7 mouse cellular contexts compared by ENCODE assay signal in genomic region chr6:92869089-92869581, GRCm38 (mm10). TPM values are rescaled to one million over a fixed set of nuclear protein-coding genes. Genes with fewer than 3 reads are reported as not detected.
A peak's percentile ranks its signal among the peaks of the same experiment; 100 is the strongest.
DNase-seq lines count a peak whose midpoint lies in the region; ATAC-seq lines count a peak whose summit lies in the region.

Gene Gm15737, plus strand, starts transcription at chr6:92869357.

- no peaks in the 10 kb centered on the region for H3K27me3 ChIP-seq in kidney, embryonic 16.5 days (ENCODE audit: insufficient read depth, low read length)

- H3K4me2 ChIP-seq in kidney, embryonic 16.5 days (replicated peaks; ENCODE audit: low read depth, low read length): 0 out of 2 replicates have a peak within 1 kb of the TSS, but pooled peaks have one; percentile 7

- H3K4me3 ChIP-seq in kidney, embryonic 16.5 days (ENCODE audit: low read length): no peak within 1 kb of the TSS

- H3K9me3 ChIP-seq in kidney, embryonic 16.5 days (ENCODE audit: low read length): no peaks in the 10 kb centered on the region

- ATAC-seq in kidney, embryonic 16.5 days (ENCODE audit: low FRiP score, low TSS enrichment): peak; percentile 69

- peaks cover 34% of the 10 kb centered on the region for H3K36me3 ChIP-seq in kidney, embryonic 16.5 days (ENCODE audit: insufficient read depth, low read length)

- H3K4me1 ChIP-seq in kidney, embryonic 16.5 days (ENCODE audit: insufficient read depth, low read length): peaks cover 33% of the 10 kb centered on the region

- peak within 1 kb of the TSS; percentile 84 for H3K27ac ChIP-seq in kidney, embryonic 16.5 days (ENCODE audit: low read length)

- WGBS in kidney, embryonic 16.5 days: 53% methylated on average over 4 of the region's 4 CpGs

- peak; percentile 15 to 60 for DNase-seq in urinary bladder, postnatal 36 days (ENCODE audit: low spot score in 2 of 2)
- DNase-seq in urinary bladder, postnatal 10 days (ENCODE audit: low spot score): no peak
- peak; percentile 84 to 90 for DNase-seq in heart, adult 18-20 months
- peak; percentile 46 for DNase-seq in mesoderm, embryonic 11.5 days (ENCODE audit: low read depth, low spot score)
- DNase-seq in cerebellum, postnatal 25 days: no peak
- no peak for DNase-seq in T-cell, adult 2 months (ENCODE audit: low spot score)

- H3K9ac ChIP-seq in kidney, embryonic 16.5 days (replicated peaks; ENCODE audit: low read length): no peak within 1 kb of the TSS

RNA-seq across cellular contexts. Expression of gene Gm15737, which starts in this region (rescaled TPM):
- total RNA-seq in heart, adult 18-20 months (2021): under 1 TPM; 0.10 to 0.28 TPM
- 0.04 and 0.12 TPM in 2 replicates for polyA plus RNA-seq in kidney, embryonic 16.5 days (2015; fragmentation: Nextera tagmentation; extraction: Ambion mirVana)

Comparison
In these comparisons a context has a peak if more than half of its experiments do, and no peak if none do; other contexts are left out.
1. DNase-seq: peak in urinary bladder, postnatal 36 days (2 of 2) and mesoderm, embryonic 11.5 days (single experiment); none in urinary bladder, postnatal 10 days (single experiment), cerebellum, postnatal 25 days (0 of 2) and T-cell, adult 2 months (single experiment).
2. Peak in DNase-seq in heart, adult 18-20 months; RNA of the gene not detected or under 1 TPM.
3. Peak in ATAC-seq, H3K27ac ChIP-seq and H3K4me2 ChIP-seq in kidney, embryonic 16.5 days; RNA of the gene not detected or under 1 TPM.